Mouse (Mus musculus): ENCODE measurements around the gene Sprtn.

Gene Sprtn

GRCm38 (mm10) chr8:124897386-124898250 lies at the start of gene Sprtn, which contains the start of gene Exoc8:
Gene Sprtn (plus strand): TSS chr8:124897886.
Gene Exoc8 (minus strand): TSS chr8:124897705.
- DNase-seq (ENCODE audit: low spot score in 2 of 2), result peak; percentile 92 to 96

- no peak for DNase-seq (ENCODE audit: low spot score in 2 of 2)
These were observed 44.2 kb upstream of the Sprtn start for GRCm38 (mm10) chr8:124853511-124853910.

DNA sequence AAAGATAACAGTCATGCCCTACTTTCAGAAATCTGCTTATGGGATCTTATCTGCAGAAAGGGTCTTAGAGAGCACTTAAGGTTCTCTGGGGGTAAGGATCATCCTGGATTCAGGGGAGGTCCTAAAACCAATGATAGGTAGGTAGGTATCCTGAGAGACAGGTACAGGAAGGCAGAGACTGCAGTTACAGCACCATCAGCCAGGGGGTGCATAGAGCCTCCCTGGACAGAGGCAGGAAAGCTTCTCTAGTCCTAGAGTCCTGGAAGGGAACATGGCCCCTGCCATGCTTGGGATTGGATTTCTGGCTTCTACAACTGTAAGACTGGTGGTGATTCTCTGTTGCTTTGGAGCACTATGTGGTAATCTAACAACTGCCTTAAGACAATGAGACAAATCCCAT lies 38.2 kb upstream of the Sprtn start:
- DNase-seq (ENCODE audit: low spot score in 2 of 2), result no peak

- no peak for DNase-seq (ENCODE audit: low spot score in 2 of 2)
These were observed 37.5 kb upstream of the Sprtn start for GRCm38 (mm10) chr8:124860188-124860587.

DNA sequence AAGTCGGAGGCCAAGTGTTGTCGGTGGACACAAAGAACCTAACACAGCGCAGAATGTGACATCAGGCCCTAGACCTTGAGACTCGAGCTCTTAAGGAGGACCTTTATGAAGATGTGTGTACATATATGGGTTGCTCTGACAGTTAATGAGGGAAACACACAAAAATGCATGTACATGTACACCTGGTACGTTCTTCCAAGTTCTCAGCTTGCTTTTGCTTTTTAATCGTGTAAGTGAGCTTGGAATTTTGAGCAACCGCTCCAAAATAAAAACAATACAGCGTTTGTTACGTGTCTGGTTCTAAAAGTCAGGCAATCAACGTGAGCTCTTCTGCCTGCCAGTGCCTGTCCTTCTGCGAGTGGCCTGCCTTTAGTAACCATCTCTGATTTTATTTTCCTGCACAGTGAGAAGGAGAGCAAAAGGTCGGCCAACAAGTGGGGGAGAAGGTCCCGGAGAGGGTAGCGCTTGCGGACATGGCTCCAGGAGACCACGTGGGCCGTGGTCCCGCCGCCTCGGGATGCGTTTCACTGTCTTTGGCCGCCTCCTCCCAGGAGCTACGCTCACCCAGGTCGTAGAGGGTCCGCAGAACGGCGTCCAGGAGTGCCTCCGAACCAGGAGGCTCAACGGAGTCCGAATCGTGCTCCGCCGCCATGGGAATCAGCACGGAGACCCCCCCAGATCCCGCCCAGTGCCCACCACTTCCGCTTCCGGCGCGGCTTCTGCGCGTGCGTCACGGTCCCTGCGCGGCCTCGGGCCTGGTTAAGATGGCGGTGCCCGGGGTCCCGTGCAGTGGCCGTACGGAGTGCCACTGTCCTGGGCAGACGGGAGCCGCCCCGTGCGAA lies 35.1 kb upstream of the Sprtn start, which contains the start of the genes Gnpat and 2810004N23Rik:
Gnpat (plus strand) TSS at position 713 of the 842 bp plus-strand sequence.
2810004N23Rik (minus strand) TSS at position 800 of the 842 bp plus-strand sequence.
- DNase-seq (ENCODE audit: low spot score in 2 of 2), result peak; percentile 78 to 88

GRCm38 (mm10) chr8:124863163-124863677 lies 34.5 kb upstream of the Sprtn start:
- no peak for DNase-seq (ENCODE audit: low spot score in 2 of 2)

GRCm38 (mm10) chr8:124863729-124864128 lies 34.0 kb upstream of the Sprtn start:
- no peak for DNase-seq (ENCODE audit: low spot score in 2 of 2)

GRCm38 (mm10) chr8:124866669-124867068 lies 31.0 kb upstream of the Sprtn start:
- DNase-seq (ENCODE audit: low spot score in 2 of 2), result no peak

DNA sequence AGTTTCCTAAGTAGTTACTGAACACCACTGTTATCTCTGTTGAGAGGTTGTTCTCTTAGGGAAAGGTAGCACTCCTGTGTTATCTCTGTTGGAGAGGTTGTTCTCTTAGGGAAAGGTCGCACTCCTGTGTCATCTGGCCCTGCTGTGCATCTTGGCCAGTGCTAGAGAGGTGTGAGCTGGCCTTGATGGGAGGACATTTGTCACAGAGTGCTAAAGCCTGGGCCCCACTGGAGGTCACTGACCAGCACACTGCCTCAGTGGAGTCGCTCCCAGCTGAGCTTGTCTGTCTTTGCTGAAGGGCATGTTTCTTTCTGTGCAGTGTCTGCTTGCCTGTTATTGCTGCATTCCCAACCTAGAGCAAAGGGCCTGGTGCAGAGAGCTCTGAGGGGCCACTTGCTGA lies 30.6 kb upstream of the Sprtn start:
- no peak for DNase-seq (ENCODE audit: low spot score in 2 of 2)

- DNase-seq (ENCODE audit: low spot score in 2 of 2), result no peak
These were observed 28.0 kb upstream of the Sprtn start for GRCm38 (mm10) chr8:124869708-124870107.

- DNase-seq (ENCODE audit: low spot score in 2 of 2), result no peak
These were observed 26.2 kb upstream of the Sprtn start for GRCm38 (mm10) chr8:124871474-124871873.

GRCm38 (mm10) chr8:124872081-124872480 lies 25.6 kb upstream of the Sprtn start:
- DNase-seq (ENCODE audit: low spot score in 2 of 2), result no peak

- DNase-seq (ENCODE audit: low spot score in 2 of 2), result no peak
These were observed 25.0 kb upstream of the Sprtn start for GRCm38 (mm10) chr8:124872690-124873089.

- no peak for DNase-seq (ENCODE audit: low spot score in 2 of 2)
These were observed 19.5 kb upstream of the Sprtn start for GRCm38 (mm10) chr8:124878141-124878540.

DNA sequence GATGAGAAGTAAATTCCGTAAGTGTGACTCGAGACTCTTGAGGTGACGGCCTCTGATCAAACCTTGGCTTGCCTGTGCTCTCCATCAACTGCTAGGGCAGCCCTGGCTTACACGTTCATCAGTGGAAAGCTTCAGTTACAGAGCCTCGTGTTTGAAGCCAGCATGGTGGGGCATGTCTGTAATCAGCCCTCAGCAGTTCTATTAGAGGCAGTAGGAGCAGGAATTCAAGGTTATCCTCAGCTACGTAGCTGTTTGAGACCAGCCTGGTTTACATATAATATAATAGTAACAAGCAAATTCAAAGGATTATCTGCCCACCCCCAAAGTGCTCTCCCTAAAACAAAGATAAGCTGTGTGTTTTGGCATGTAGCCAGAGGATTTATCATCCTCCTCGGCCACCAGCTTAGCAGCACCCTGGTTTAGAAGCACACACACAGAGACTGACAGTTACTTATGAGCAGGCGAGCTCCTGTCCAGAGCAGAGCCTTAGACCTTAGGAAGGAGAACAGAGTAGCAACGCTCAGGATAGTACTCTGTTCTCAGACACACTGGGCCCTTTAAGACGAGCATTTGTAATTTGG lies 18.6 kb upstream of the Sprtn start:
- DNase-seq (ENCODE audit: low spot score in 2 of 2), result no peak

DNA sequence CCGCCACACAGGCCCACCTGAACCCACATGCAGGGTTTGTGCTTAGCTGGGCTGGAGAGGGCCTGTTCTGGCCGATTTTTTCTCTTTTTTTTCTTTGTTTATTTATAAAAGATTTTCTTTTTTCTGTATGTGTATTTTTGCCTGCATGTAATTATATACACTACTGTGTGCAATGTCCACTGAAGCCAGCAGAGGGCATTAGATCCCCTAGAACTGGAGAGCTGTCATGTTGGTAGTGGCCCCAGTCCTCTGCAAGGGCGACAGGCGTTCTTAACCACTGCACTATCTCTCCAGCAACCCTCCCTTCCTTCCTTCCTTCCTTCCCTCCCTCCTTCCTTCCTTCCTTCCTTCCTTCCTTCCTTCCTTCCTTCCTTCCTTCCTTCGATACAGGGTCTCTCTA lies 9.3 kb upstream of the Sprtn start:
- no peak for DNase-seq (ENCODE audit: low spot score in 2 of 2)

- no peak for DNase-seq (ENCODE audit: low spot score in 2 of 2)
These were observed 5.1 kb upstream of the Sprtn start for GRCm38 (mm10) chr8:124892596-124892995.

GRCm38 (mm10) chr8:124896010-124896631 lies 1.6 kb upstream of the Sprtn start:
- no peak for DNase-seq (ENCODE audit: low spot score in 2 of 2)

- DNase-seq (ENCODE audit: low spot score in 2 of 2), result peak; percentile 66 to 71
These were observed 877 bp upstream of the Sprtn start for GRCm38 (mm10) chr8:124896632-124897385.

- no peak for DNase-seq (ENCODE audit: low spot score in 2 of 2)
These were observed 692 bp downstream of the Sprtn start for GRCm38 (mm10) chr8:124898251-124898905.

Measured in frontal cortex, postnatal 14 days (tissue).